Comparison of ENCODE assay signal across 9 mouse cellular contexts in genomic region chr4:138018011-138018410, GRCm38 (mm10). TPM values are rescaled to one million over a fixed set of nuclear protein-coding genes. Genes with fewer than 3 reads are reported as not detected.
DNase-seq lines count a peak whose midpoint lies in the region; ATAC-seq and TF ChIP-seq lines count a peak whose summit lies in the region.
"Had no signal": no experiment of that assay in that cellular context is flagged by ENCODE, and none has a peak within 500 bp of the region (broad histone marks: within the 10 kb centered on the region; RNA-seq: fewer than 3 reads in every experiment).

No protein-coding gene starts in this region.

- H3K27ac ChIP-seq in hindbrain, embryonic 10.5 days, result no peak overlapping the region
- no peak overlapping the region; the same call in 1 of the 2 replicates for H3K27ac ChIP-seq in hindbrain, embryonic 16.5 days (ENCODE audit: low read depth, low read length)
- peak overlapping the region; percentile 60 for H3K27ac ChIP-seq in kidney, postnatal 0 days
- no peak overlapping the region for H3K27ac ChIP-seq in forebrain, embryonic 15.5 days (replicated peaks)

- peaks cover 29% of the 10 kb centered on the region for H3K4me1 ChIP-seq in hindbrain, embryonic 10.5 days (replicated peaks)
- H3K4me1 ChIP-seq in hindbrain, embryonic 16.5 days (ENCODE audit: control insufficient read depth, insufficient read depth, low read depth, low read length), result peaks cover 29% of the 10 kb centered on the region
- no peaks in the 10 kb centered on the region; the same call in none of the 2 replicates for H3K4me1 ChIP-seq in kidney, postnatal 0 days (replicated peaks; ENCODE audit: insufficient read depth, low read length)
- peaks cover 27% of the 10 kb centered on the region for H3K4me1 ChIP-seq in forebrain, embryonic 15.5 days

- TF ChIP-seq CTCF in kidney, postnatal 0 days (IDR thresholded peaks at IDR 0.05; ENCODE audit: low read depth), result no peak

- peak; percentile 40 for DNase-seq in hindbrain, embryonic 10.5 days (ENCODE audit: low spot score)
- DNase-seq in adrenal gland, adult 2 months, result peak; percentile 79
- peak; percentile 49 for DNase-seq in heart, postnatal 25 days (ENCODE audit: low spot score)
- DNase-seq in kidney, postnatal 0 days (ENCODE audit: low spot score), result peak; percentile 76
- DNase-seq in thymus, postnatal 4 days, result no peak
- no peak for DNase-seq in retina, postnatal 1 day
- DNase-seq: right cerebral cortex, postnatal 14 days had no signal

- intact Hi-C loops in heart, postnatal 25 days (cut with DNase I), result no loop called here

- no peak overlapping the region for H3K9ac ChIP-seq in hindbrain, embryonic 16.5 days (ENCODE audit: low read depth, low read length)
- no peak overlapping the region for H3K9ac ChIP-seq in kidney, postnatal 0 days (ENCODE audit: low read depth, low read length)
- H3K9ac ChIP-seq in forebrain, embryonic 15.5 days (replicated peaks), result no peak overlapping the region

- peaks cover 75% of the 10 kb centered on the region for H3K36me3 ChIP-seq in hindbrain, embryonic 10.5 days
- peaks cover 11% of the 10 kb centered on the region for H3K36me3 ChIP-seq in hindbrain, embryonic 16.5 days (ENCODE audit: control insufficient read depth, insufficient read depth, low read length)
- H3K36me3 ChIP-seq in kidney, postnatal 0 days (ENCODE audit: insufficient read depth, low read length), result peaks cover 26% of the 10 kb centered on the region; the same call in 1 of the 2 replicates
- H3K36me3 ChIP-seq in forebrain, embryonic 15.5 days, result peaks cover 24% of the 10 kb centered on the region

- 63% methylated on average over 6 of the region's 6 CpGs for WGBS in hindbrain, embryonic 10.5 days
- WGBS in hindbrain, embryonic 16.5 days, result 30% methylated on average over 6 of the region's 6 CpGs
- 42% methylated on average over 6 of the region's 6 CpGs for WGBS in kidney, postnatal 0 days
- 74% methylated on average over 6 of the region's 6 CpGs for WGBS in forebrain, embryonic 15.5 days

- ATAC-seq in hindbrain, embryonic 16.5 days, result no peak
- ATAC-seq in kidney, postnatal 0 days (replicated peaks; ENCODE audit: low FRiP score, low read depth), result peak; percentile 76
- no peak for ATAC-seq in forebrain, embryonic 15.5 days (replicated peaks)

- H3K4me2 ChIP-seq in hindbrain, embryonic 16.5 days (ENCODE audit: low read length), result no peak overlapping the region
- no peak overlapping the region for H3K4me2 ChIP-seq in kidney, postnatal 0 days (ENCODE audit: low read length)
- no peak overlapping the region for H3K4me2 ChIP-seq in forebrain, embryonic 15.5 days (replicated peaks)

- no peak overlapping the region for H3K4me3 ChIP-seq in hindbrain, embryonic 10.5 days
- no peak overlapping the region for H3K4me3 ChIP-seq in hindbrain, embryonic 16.5 days (ENCODE audit: low read length)
- H3K4me3 ChIP-seq in kidney, postnatal 0 days (replicated peaks; ENCODE audit: low read depth, low read length), result no peak overlapping the region
- H3K4me3 ChIP-seq in forebrain, embryonic 15.5 days, result no peak overlapping the region

- H3K9me3 ChIP-seq in hindbrain, embryonic 10.5 days, result no peaks in the 10 kb centered on the region
- H3K9me3 ChIP-seq in hindbrain, embryonic 16.5 days (ENCODE audit: control insufficient read depth, low read length), result no peaks in the 10 kb centered on the region
- H3K9me3 ChIP-seq in kidney, postnatal 0 days (replicated peaks; ENCODE audit: low read length), result no peaks in the 10 kb centered on the region
- no peaks in the 10 kb centered on the region for H3K9me3 ChIP-seq in forebrain, embryonic 15.5 days

- H3K27me3 ChIP-seq in hindbrain, embryonic 10.5 days (ENCODE audit: insufficient read depth, poor library complexity, severe bottlenecking), result no peaks in the 10 kb centered on the region
- H3K27me3 ChIP-seq in hindbrain, embryonic 16.5 days (replicated peaks; ENCODE audit: control insufficient read depth, insufficient read depth, low read length), result no peaks in the 10 kb centered on the region
- no peaks in the 10 kb centered on the region for H3K27me3 ChIP-seq in kidney, postnatal 0 days (ENCODE audit: insufficient read depth, low read length)
- no peaks in the 10 kb centered on the region for H3K27me3 ChIP-seq in forebrain, embryonic 15.5 days

RNA-seq across cellular contexts. Expression of gene Eif4g3, which starts 25.2 kb away (rescaled TPM):
- 38.1 and 42.4 TPM in 2 replicates for polyA plus RNA-seq in hindbrain, embryonic 10.5 days (2016; fragmentation: Nextera tagmentation; extraction: Ambion mirVana)
- 43.2 and 46.0 TPM in 2 replicates for polyA plus RNA-seq in hindbrain, embryonic 16.5 days (2015; fragmentation: Nextera tagmentation; extraction: Ambion mirVana)
- 100 to 1,000 TPM in 1 of 2 experiments, 10 to 100 TPM in 1; 69.2 to 133 TPM for total RNA-seq in adrenal gland, adult 2 months (2021)
- polyA plus RNA-seq in adrenal gland, adult 2 months (2012; rRNA removed), result 113 and 181 TPM in 2 replicates
- total RNA-seq in heart, postnatal 25 days (2021), result 10 to 100 TPM; 44.1 to 48.1 TPM
- polyA plus RNA-seq in kidney, postnatal 0 days (2015; fragmentation: Nextera tagmentation; extraction: Ambion mirVana), result 26.6 and 28.6 TPM in 2 replicates
- polyA plus RNA-seq in forebrain, embryonic 15.5 days (2015; fragmentation: Nextera tagmentation; extraction: Ambion mirVana), result 48.6 and 49.7 TPM in 2 replicates

Comparison
In these comparisons a context has a peak if more than half of its experiments do, and no peak if none do; other contexts are left out.
1. DNase-seq: peak in hindbrain, embryonic 10.5 days (single experiment), adrenal gland, adult 2 months (single experiment), heart, postnatal 25 days (single experiment) and kidney, postnatal 0 days (single experiment); none in thymus, postnatal 4 days (single experiment) and retina, postnatal 1 day (single experiment).